Mouse (Mus musculus) ES-E14 (cell line): ENCODE results near the gene Exog. TPM values are rescaled to one million over a fixed set of nuclear protein-coding genes. Genes with fewer than 3 reads are reported as not detected.

Experiments used
- DNase-seq: peaks from one replicate; pipeline ENCODE4 v3.0.0-alpha.2; 2013; ENCODE audit warnings: low read depth, low spot score
- H3K27ac ChIP-seq: 2 replicates; pipeline ENCODE4 v1.5.1; 2012; ENCODE audit warnings: low read depth, mild to moderate bottlenecking, low read length, moderate library complexity, mixed read lengths; ENCODE audit not compliant: poor library complexity, insufficient read depth, severe bottlenecking
- H3K36me3 ChIP-seq: 2 replicates; pipeline ENCODE4 v1.6.1; 2012; ENCODE audit warnings: mild to moderate bottlenecking, low read length, moderate library complexity, mixed read lengths; ENCODE audit not compliant: control insufficient read depth, poor library complexity, insufficient read depth, severe bottlenecking
- H3K4me1 ChIP-seq, 2 experiments: fragments of 150-350 bp in 1 of 2; sonication (generic) in 1 of 2; 2 replicates each; pipeline ENCODE4 v1.6.1; 2012; ENCODE audit warnings: low read length in 2 of 2, mild to moderate bottlenecking in 1 of 2, mixed read lengths in 1 of 2; ENCODE audit not compliant: control insufficient read depth in 2 of 2, insufficient read depth in 2 of 2, poor library complexity in 1 of 2
- H3K4me3 ChIP-seq, 2 experiments: fragments of 150-350 bp in 1 of 2; sonication (generic) in 1 of 2; 2 replicates each; pipeline ENCODE4 v1.5.1; 2012; ENCODE audit warnings: low read length in 2 of 2, low read depth in 1 of 2, mild to moderate bottlenecking in 1 of 2, mixed read lengths in 1 of 2; ENCODE audit not compliant: insufficient read depth in 1 of 2, poor library complexity in 1 of 2, severe bottlenecking in 1 of 2
- H3K9ac ChIP-seq: 2 replicates; pipeline ENCODE4 v1.6.1; 2012; ENCODE audit warnings: low read depth, mild to moderate bottlenecking, low read length, mixed read lengths; ENCODE audit not compliant: poor library complexity, insufficient read depth, severe bottlenecking
- H3K9me3 ChIP-seq: fragments of 150-350 bp; sonication (generic); 2 replicates; pipeline ENCODE4 v1.6.1; 2012; ENCODE audit warnings: low read depth, mild to moderate bottlenecking, low read length; ENCODE audit not compliant: control insufficient read depth, insufficient read depth
- CHD2 ChIP-seq: IDR thresholded peaks from 2 replicates; pipeline ENCODE4 v1.6.1; 2014; ENCODE audit warnings: mild to moderate bottlenecking, low read depth, low read length, inconsistent platforms
- HCFC1 ChIP-seq: IDR thresholded peaks from 2 replicates; pipeline ENCODE4 v1.6.1; 2012; ENCODE audit warnings: low read length, inconsistent platforms, borderline replicate concordance; ENCODE audit not compliant: insufficient read depth
- MAFK ChIP-seq: IDR thresholded peaks from 2 replicates; pipeline ENCODE4 v1.6.1; 2014; ENCODE audit warnings: mild to moderate bottlenecking, low read depth, low read length, inconsistent platforms; ENCODE audit not compliant: insufficient read depth
- ZC3H11A ChIP-seq: IDR thresholded peaks from 2 replicates; pipeline ENCODE4 v1.6.1; 2012; ENCODE audit warnings: low read depth, mild to moderate bottlenecking, inconsistent platforms, low read length, borderline replicate concordance
- ZNF384 ChIP-seq: IDR thresholded peaks from 2 replicates; pipeline ENCODE4 v1.6.1; 2012; ENCODE audit warnings: low read depth, low read length, inconsistent platforms
- in situ Hi-C, 2 experiments: fragments of 600-800 bp; cut with MboI; formaldehyde crosslinking; loops; one replicate each; pipeline ENCODE4 v1.15.1; 2025; ENCODE audit warnings: low sequenced_read_pairs in 2 of 2, inconsistent platforms in 1 of 2; ENCODE audit not compliant: unreplicated experiment in 2 of 2
- total RNA-seq: library from RNA; depleted of rRNA; stranded (reverse); fragments of 300-350 nt; gene quantifications from 2 replicates; pipeline ENCODE4 v1.2.3, GENCODE M21; 2012

Exog gene
- total RNA-seq, 1 experiment = 11.9 TPM

DNA sequence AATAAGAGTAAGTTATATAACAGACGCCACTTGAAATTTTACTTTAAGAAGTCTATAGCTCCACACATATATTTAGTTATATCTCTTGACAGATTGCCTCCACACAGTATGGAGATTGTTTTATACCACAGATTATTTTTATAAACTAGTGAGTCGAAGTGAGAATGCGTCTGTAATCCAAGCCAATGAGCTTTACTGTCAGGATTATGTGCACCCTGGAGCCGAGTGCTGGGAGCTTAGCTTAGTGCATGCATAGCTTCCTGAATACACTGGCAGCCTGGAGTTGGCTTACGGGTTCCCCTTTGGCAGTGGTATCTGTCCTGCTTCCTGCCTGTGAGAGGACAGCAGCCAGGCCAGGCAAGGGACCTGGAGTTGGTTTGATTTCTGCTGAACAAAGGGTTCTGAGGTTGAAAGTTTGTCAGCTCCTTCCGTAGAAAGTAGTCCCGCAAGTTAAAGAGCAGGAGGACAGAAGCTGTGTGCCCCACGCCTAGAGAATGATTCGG is 6.2 kb upstream of the Exog start:
- peaks cover 0 to 4% of the 10 kb centered on the region in 2 experiments; a peak in 1 of 4 replicates for H3K4me1 ChIP-seq
- no peaks in the 10 kb centered on the region for H3K9me3 ChIP-seq
- H3K27ac ChIP-seq = no peak overlapping the region
- TF ChIP-seq MAFK = no peak
- TF ChIP-seq ZNF384 = no peak
- TF ChIP-seq ZC3H11A = no peak
- TF ChIP-seq HCFC1 = no peak
- TF ChIP-seq CHD2 = no peak
- DNase-seq = no peak
- H3K9ac ChIP-seq = no peak overlapping the region
- no peak overlapping the region for H3K4me3 ChIP-seq
- peaks cover 23% of the 10 kb centered on the region; the same call in 1 of the 2 replicates for H3K36me3 ChIP-seq
- in situ Hi-C loops = no loop called here

DNA sequence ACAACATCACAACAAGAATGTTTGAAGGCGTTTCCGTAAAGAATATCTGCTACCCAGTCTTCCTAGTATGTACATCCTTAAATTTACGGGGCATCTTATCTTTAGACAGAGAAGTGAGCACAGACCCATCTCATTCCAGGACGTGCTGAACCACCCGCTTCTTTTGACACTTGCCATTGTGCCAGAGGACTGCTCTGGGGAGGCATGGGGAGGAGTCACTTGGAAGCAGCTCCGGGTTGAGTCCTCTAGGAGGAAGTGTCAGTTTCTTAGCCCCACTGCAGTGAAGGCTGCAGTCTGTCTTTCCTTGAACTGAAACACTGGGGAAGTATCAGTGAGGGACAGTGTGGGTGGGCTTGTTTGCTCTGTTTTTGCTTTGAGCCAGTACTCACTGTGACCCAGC is 994 bp downstream of the Exog start:
- peak overlapping the region; percentile 89 to 94; a peak in 3 of 4 replicates for H3K4me3 ChIP-seq
- in situ Hi-C loops = no loop called here
- no peak for TF ChIP-seq ZC3H11A
- TF ChIP-seq ZNF384 = no peak
- TF ChIP-seq CHD2 = no peak
- no peak for TF ChIP-seq HCFC1
- TF ChIP-seq MAFK = no peak
- DNase-seq = no peak
- H3K36me3 ChIP-seq = peaks cover 22% of the 10 kb centered on the region
- H3K9me3 ChIP-seq = no peaks in the 10 kb centered on the region
- H3K27ac ChIP-seq = no peak overlapping the region
- no peak overlapping the region for H3K9ac ChIP-seq
- no peaks in the 10 kb centered on the region for H3K4me1 ChIP-seq

DNA sequence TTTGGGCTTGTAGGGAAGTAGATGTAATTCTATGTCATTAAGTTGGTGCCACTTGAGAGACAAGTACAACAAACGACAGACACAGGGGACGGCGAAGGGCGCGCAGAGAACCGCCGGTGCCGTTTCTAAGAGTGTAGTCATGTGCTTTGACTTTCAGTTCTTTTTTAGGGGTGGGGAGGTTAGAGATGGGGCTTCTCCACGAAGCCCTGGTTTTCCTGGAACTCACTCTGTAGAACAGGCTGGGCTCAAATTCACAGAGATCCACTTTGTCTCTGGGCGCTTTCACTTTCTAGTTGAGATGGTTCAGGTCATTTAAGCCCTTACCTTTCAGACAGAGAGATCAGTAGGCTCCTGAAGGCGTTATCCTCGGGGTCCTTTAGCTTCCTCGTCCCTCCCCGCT is 11.2 kb downstream of the Exog start:
- H3K9ac ChIP-seq = no peak overlapping the region
- peaks cover 0 to 10% of the 10 kb centered on the region in 2 experiments; a peak in 3 of 4 replicates for H3K4me1 ChIP-seq
- H3K27ac ChIP-seq = no peak overlapping the region
- no peak for DNase-seq
- H3K36me3 ChIP-seq = peaks cover 18% of the 10 kb centered on the region
- no peak overlapping the region for H3K4me3 ChIP-seq
- no peaks in the 10 kb centered on the region for H3K9me3 ChIP-seq
- TF ChIP-seq ZNF384 (no peak), MAFK (no peak), ZC3H11A (no peak), CHD2 (no peak), HCFC1 (no peak)
- in situ Hi-C loops = no loop called here

DNA sequence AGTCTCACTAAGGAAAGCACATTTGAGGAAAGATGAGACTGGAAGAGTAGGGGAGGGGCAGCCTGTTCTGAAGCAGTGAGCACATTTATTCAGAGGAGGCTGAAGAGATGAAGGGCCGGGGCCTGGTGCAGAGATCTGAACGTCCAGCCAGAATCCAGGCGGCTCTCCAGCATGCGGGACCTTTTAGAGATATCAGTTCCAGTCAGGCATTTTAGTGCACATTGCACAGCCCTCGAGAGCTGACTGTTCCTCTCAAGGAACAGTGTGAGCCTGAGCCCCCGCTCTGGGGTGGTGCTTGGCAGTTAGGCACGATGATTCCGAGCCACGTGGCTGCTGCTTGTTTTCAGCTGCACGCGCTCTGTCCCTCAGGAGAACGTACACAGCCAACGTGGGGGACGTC is 12.4 kb downstream of the Exog start:
- no peaks in the 10 kb centered on the region for H3K9me3 ChIP-seq
- TF ChIP-seq CHD2 (no peak), HCFC1 (no peak), ZNF384 (no peak), MAFK (no peak), ZC3H11A (no peak)
- no peak for DNase-seq
- no peak overlapping the region for H3K9ac ChIP-seq
- peaks cover 0 to 10% of the 10 kb centered on the region in 2 experiments; a peak in 3 of 4 replicates for H3K4me1 ChIP-seq
- no peak overlapping the region for H3K27ac ChIP-seq
- in situ Hi-C loops = no loop called here
- peaks cover 16% of the 10 kb centered on the region for H3K36me3 ChIP-seq
- H3K4me3 ChIP-seq = no peak overlapping the region
